Mouse (Mus musculus) heart, adult 2 months (tissue): Measurements from ENCODE around the gene Supt4a.

Experiments used
- CTCF ChIP-seq: fragments of 200-600 bp; IDR thresholded peaks from 2 replicates; pipeline ENCODE4 v1.8.1; 2022; ENCODE audit warnings: antibody characterized with exemption, mild to moderate bottlenecking, moderate library complexity
- EP300 ChIP-seq: fragments of 200-500 bp; IDR thresholded peaks from 2 replicates; pipeline ENCODE4 v1.6.1; 2011; ENCODE audit warnings: low read depth, low read length, control low read depth; ENCODE audit not compliant: insufficient read depth

DNA sequence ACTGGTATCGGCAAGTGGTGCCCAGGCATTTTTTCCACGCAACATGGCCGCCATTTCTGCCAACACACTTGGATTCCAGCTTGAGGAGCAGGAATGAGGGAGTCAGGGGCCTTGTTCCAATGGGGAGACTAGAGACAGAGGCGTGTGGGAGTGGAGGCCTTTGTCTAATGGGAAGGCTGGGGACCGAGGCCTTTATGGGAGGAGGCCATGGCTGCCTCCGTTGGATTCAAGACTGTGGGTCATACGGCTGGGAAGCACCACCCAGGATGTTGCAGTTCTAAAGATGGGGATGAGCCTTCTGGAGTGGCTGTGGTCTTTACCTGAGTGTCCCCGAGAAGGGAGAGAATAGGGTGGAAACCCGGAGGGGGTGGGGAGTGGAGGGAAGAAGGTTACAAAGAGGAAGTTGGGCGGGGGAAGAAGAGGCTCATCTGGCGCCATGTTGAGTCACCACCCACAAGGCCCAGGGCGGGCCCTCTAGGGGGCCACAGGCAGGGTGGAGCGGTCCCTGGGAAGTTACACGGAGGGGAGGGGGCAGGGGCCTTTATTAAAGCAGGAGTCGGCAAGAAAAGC is 19.0 kb downstream of the Supt4a start:
- TF ChIP-seq CTCF (no peak), EP300 (no peak)
